ENCODE assay signal across 8 mouse cellular contexts in the genomic region with DNA sequence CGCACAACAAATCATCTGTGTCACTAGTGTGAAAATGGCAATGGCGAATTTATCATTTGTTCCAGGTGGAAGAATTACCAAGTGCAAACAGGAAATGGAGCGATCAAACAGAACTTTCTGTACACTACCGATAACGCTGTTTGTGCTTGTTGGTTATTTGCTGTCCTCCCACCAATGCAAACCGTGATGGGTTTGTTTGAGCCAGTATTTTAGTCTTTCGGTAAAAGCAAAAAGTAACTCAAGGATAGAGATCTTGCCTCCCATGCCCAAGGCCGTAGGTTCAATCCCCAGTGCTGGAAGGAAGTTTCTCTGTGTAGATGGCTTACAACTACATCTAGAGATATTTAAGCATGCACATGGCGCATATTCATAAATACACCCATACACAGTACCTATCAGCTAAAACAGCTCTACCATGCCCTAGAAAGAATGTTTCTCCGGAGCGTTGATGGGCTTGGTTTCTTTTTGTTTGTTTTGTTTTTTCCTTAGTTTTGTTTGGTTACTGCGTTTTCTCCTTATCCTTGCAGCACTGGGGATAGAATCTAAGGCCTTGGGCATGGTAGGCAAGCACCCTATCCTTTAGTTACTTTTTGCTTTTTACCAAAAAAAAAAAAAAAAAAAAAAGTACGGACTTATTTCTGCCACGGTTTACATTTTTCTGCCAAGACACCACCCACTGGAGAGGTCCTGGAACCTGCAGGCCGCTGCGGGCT. TPM values are rescaled to one million over a fixed set of nuclear protein-coding genes. Genes with fewer than 3 reads are reported as not detected.
DNase-seq lines count a peak whose midpoint lies in the region; ATAC-seq and TF ChIP-seq lines count a peak whose summit lies in the region.

No protein-coding gene starts in this region.

- TF ChIP-seq POLR2A in ES-Bruce4 (IDR thresholded peaks at IDR 0.05; ENCODE audit: insufficient read depth, low read length) = no peak

- no peak for DNase-seq in heart, postnatal 14 days
- peak; percentile 6 for DNase-seq in forebrain, embryonic 14.5 days (ENCODE audit: low spot score)
- no peak for DNase-seq in urinary bladder, postnatal 14 days (ENCODE audit: low spot score)
- no peak for DNase-seq in right cerebral cortex, postnatal 10 days (ENCODE audit: low spot score in 2 of 2)
- no peak for DNase-seq in urinary bladder, adult 18-20 months (ENCODE audit: low spot score in 2 of 2)

- H3K27ac ChIP-seq in heart, embryonic 11.5 days (ENCODE audit: low read depth, low read length) = peak overlapping the region; percentile 93
- peak overlapping the region; percentile 84 for H3K27ac ChIP-seq in ES-Bruce4 (ENCODE audit: insufficient read depth, low read length)
- peak overlapping the region; percentile 88 for H3K27ac ChIP-seq in forebrain, embryonic 14.5 days (ENCODE audit: low read depth, low read length)
- peak overlapping the region; percentile 99 for H3K27ac ChIP-seq in liver, embryonic 16.5 days (ENCODE audit: low read length)

- TF ChIP-seq EP300 in ES-Bruce4 (IDR thresholded peaks at IDR 0.05; ENCODE audit: insufficient read depth, low read depth, low read length) = no peak

- H3K4me3 ChIP-seq in heart, embryonic 11.5 days (ENCODE audit: low read depth, low read length) = peak overlapping the region; percentile 89
- peak overlapping the region; percentile 83 for H3K4me3 ChIP-seq in ES-Bruce4 (ENCODE audit: low read depth, low read length)
- H3K4me3 ChIP-seq in forebrain, embryonic 14.5 days (ENCODE audit: low read depth, low read length) = peak overlapping the region; percentile 84
- H3K4me3 ChIP-seq in liver, embryonic 16.5 days (ENCODE audit: low read depth, low read length) = peak overlapping the region; percentile 99

- no peak for TF ChIP-seq CTCF in ES-Bruce4 (IDR thresholded peaks at IDR 0.05; ENCODE audit: low read depth, low read length)

- H3K4me2 ChIP-seq in heart, embryonic 11.5 days = peak overlapping the region; percentile 82
- peak overlapping the region; percentile 69 for H3K4me2 ChIP-seq in forebrain, embryonic 14.5 days (ENCODE audit: low read length)
- peak overlapping the region; percentile 78 for H3K4me2 ChIP-seq in liver, embryonic 16.5 days (ENCODE audit: low read depth, low read length)

- WGBS in heart, embryonic 11.5 days (ENCODE audit: insufficient replicate concordance) = 53% methylated on average over 16 of the region's 16 CpGs
- WGBS in forebrain, embryonic 14.5 days = 61% methylated on average over 16 of the region's 16 CpGs
- WGBS in liver, embryonic 16.5 days (ENCODE audit: insufficient replicate concordance) = 24% methylated on average over 16 of the region's 16 CpGs

- no peaks in the 10 kb centered on the region for H3K36me3 ChIP-seq in heart, embryonic 11.5 days (ENCODE audit: control insufficient read depth, insufficient read depth, low read length)
- peaks cover 9% of the 10 kb centered on the region for H3K36me3 ChIP-seq in ES-Bruce4 (ENCODE audit: control insufficient read depth, insufficient read depth, low read length, poor library complexity, severe bottlenecking)
- H3K36me3 ChIP-seq in forebrain, embryonic 14.5 days (ENCODE audit: control insufficient read depth, insufficient read depth, low read length) = no peaks in the 10 kb centered on the region
- peaks cover 1% of the 10 kb centered on the region; the same call in 1 of the 2 replicates for H3K36me3 ChIP-seq in liver, embryonic 16.5 days (ENCODE audit: control insufficient read depth, insufficient read depth)

- peak overlapping the region; percentile 90 for H3K9ac ChIP-seq in heart, embryonic 11.5 days (ENCODE audit: low read depth, low read length)
- peak overlapping the region; percentile 72 for H3K9ac ChIP-seq in ES-Bruce4 (ENCODE audit: low read depth, poor library complexity, severe bottlenecking)
- peak overlapping the region; percentile 85 for H3K9ac ChIP-seq in forebrain, embryonic 14.5 days (ENCODE audit: low read length)
- peak overlapping the region; percentile 85 for H3K9ac ChIP-seq in liver, embryonic 16.5 days (ENCODE audit: low read depth, low read length)

- H3K4me1 ChIP-seq in heart, embryonic 11.5 days (ENCODE audit: control insufficient read depth, insufficient read depth, low read length) = peaks cover 12% of the 10 kb centered on the region
- H3K4me1 ChIP-seq in ES-Bruce4 (ENCODE audit: control insufficient read depth, insufficient read depth, low read length) = peaks cover 2% of the 10 kb centered on the region
- H3K4me1 ChIP-seq in forebrain, embryonic 14.5 days (ENCODE audit: control insufficient read depth, insufficient read depth, low read length) = peaks cover 12% of the 10 kb centered on the region
- peaks cover 26% of the 10 kb centered on the region for H3K4me1 ChIP-seq in liver, embryonic 16.5 days (ENCODE audit: control insufficient read depth, low read depth, low read length)

- intact Hi-C loops in heart, postnatal 14 days (cut with DNase I) = loop anchor here (5.0 to 10.0 kb wide), 4 partner anchors 40 to 1318 kb away; partner anchors contain the start of genes Carnmt1 and Rfk

- ATAC-seq in heart, embryonic 11.5 days (replicated peaks; ENCODE audit: insufficient number of reproducible peaks, low FRiP score, low TSS enrichment) = no peak
- ATAC-seq in forebrain, embryonic 14.5 days = no peak
- ATAC-seq in liver, embryonic 16.5 days (ENCODE audit: low read depth) = no peak

- H3K9me3 ChIP-seq in heart, embryonic 11.5 days (replicated peaks; ENCODE audit: control insufficient read depth, low read length) = no peaks in the 10 kb centered on the region
- H3K9me3 ChIP-seq in ES-Bruce4 (replicated peaks; ENCODE audit: control insufficient read depth, insufficient read depth, low read length, poor library complexity, severe bottlenecking) = no peaks in the 10 kb centered on the region
- H3K9me3 ChIP-seq in forebrain, embryonic 14.5 days (replicated peaks; ENCODE audit: control insufficient read depth, low read length) = no peaks in the 10 kb centered on the region
- no peaks in the 10 kb centered on the region for H3K9me3 ChIP-seq in liver, embryonic 16.5 days (replicated peaks; ENCODE audit: control insufficient read depth, low read length)

- H3K27me3 ChIP-seq in heart, embryonic 11.5 days (ENCODE audit: control insufficient read depth, insufficient read depth, low read length) = no peaks in the 10 kb centered on the region
- no peaks in the 10 kb centered on the region for H3K27me3 ChIP-seq in ES-Bruce4 (ENCODE audit: control insufficient read depth, insufficient read depth, low read length, poor library complexity, severe bottlenecking)
- no peaks in the 10 kb centered on the region for H3K27me3 ChIP-seq in forebrain, embryonic 14.5 days (replicated peaks; ENCODE audit: control insufficient read depth, insufficient read depth, low read length)
- no peaks in the 10 kb centered on the region for H3K27me3 ChIP-seq in liver, embryonic 16.5 days (ENCODE audit: control insufficient read depth, insufficient read depth, low read depth, low read length)

RNA-seq across cellular contexts. Expression of gene D030056L22Rik, which starts 0.7 kb away (rescaled TPM):
- 26.9 and 27.7 TPM in 2 replicates for polyA plus RNA-seq in heart, embryonic 11.5 days (2014; fragmentation: Nextera tagmentation; extraction: Ambion mirVana)
- total RNA-seq in heart, postnatal 14 days (2021) = 10 to 100 TPM in 1 of 2 experiments, 1 to 10 TPM in 1; 9.8 to 11.5 TPM
- polyA plus RNA-seq in ES-Bruce4 (2011; ENCODE audit: insufficient read depth, insufficient read length, low read depth, missing spikeins) = 49.2 and 50.0 TPM in 2 replicates
- polyA plus RNA-seq in forebrain, embryonic 14.5 days (2014; fragmentation: Nextera tagmentation; extraction: Ambion mirVana) = 84.1 and 86.4 TPM in 2 replicates
- 24.2 and 26.6 TPM in 2 replicates for polyA plus RNA-seq in liver, embryonic 16.5 days (2015; fragmentation: Nextera tagmentation; extraction: Ambion mirVana)

RNA-seq across cellular contexts. Expression of gene Trpm6, which starts 37.5 kb away (rescaled TPM):
- 0.07 and 0.31 TPM in 2 replicates for polyA plus RNA-seq in heart, embryonic 11.5 days (2014; fragmentation: Nextera tagmentation; extraction: Ambion mirVana)
- total RNA-seq in heart, postnatal 14 days (2021) = under 1 TPM; 0.12 to 0.15 TPM
- 2.0 and 2.1 TPM in 2 replicates for polyA plus RNA-seq in ES-Bruce4 (2011; ENCODE audit: insufficient read depth, insufficient read length, low read depth, missing spikeins)
- polyA plus RNA-seq in forebrain, embryonic 14.5 days (2014; fragmentation: Nextera tagmentation; extraction: Ambion mirVana) = 0.22 and 0.36 TPM in 2 replicates
- polyA plus RNA-seq in liver, embryonic 16.5 days (2015; fragmentation: Nextera tagmentation; extraction: Ambion mirVana) = 0.01 and 0.02 TPM in 2 replicates

RNA-seq across cellular contexts. Expression of gene Carnmt1, which starts 41.7 kb away (rescaled TPM):
- 21.7 and 26.5 TPM in 2 replicates for polyA plus RNA-seq in heart, embryonic 11.5 days (2014; fragmentation: Nextera tagmentation; extraction: Ambion mirVana)
- total RNA-seq in heart, postnatal 14 days (2021) = 10 to 100 TPM; 23.1 to 24.7 TPM
- polyA plus RNA-seq in ES-Bruce4 (2011; ENCODE audit: insufficient read depth, insufficient read length, low read depth, missing spikeins) = 40.8 and 49.5 TPM in 2 replicates
- polyA plus RNA-seq in forebrain, embryonic 14.5 days (2014; fragmentation: Nextera tagmentation; extraction: Ambion mirVana) = 13.8 and 15.1 TPM in 2 replicates
- polyA plus RNA-seq in liver, embryonic 16.5 days (2015; fragmentation: Nextera tagmentation; extraction: Ambion mirVana) = 12.0 and 12.6 TPM in 2 replicates
